Mouse (Mus musculus): Measurements from ENCODE around the gene Sulf2. TPM values are rescaled to one million over a fixed set of nuclear protein-coding genes. Genes with fewer than 3 reads are reported as not detected.
"Not testable (repeated sequence)": the region's sequence is repeated elsewhere in the genome, so short reads cannot be mapped to it uniquely, and the experiment has no call there.

Sulf2 gene
- 100 to 1,000 TPM in 1 of 2 experiments, 10 to 100 TPM in 1; 98.6 to 111 TPM for total RNA-seq (2021)
- long read RNA-seq, full-length matches to known transcripts = 93 of 133 reads
- long read RNA-seq, partial matches to known transcripts = 23 of 133 reads
- long read RNA-seq, other reads (novel, unspliced or antisense) = 17 of 133 reads

GRCm38 (mm10) chr2:166155454-166155815 lies at the start of gene Sulf2:
TSS of gene Sulf2 (minus strand) at chr2:166155663.
- DNase-seq (ENCODE audit: low spot score in 2 of 2) = peak; percentile 62 to 78

DNA sequence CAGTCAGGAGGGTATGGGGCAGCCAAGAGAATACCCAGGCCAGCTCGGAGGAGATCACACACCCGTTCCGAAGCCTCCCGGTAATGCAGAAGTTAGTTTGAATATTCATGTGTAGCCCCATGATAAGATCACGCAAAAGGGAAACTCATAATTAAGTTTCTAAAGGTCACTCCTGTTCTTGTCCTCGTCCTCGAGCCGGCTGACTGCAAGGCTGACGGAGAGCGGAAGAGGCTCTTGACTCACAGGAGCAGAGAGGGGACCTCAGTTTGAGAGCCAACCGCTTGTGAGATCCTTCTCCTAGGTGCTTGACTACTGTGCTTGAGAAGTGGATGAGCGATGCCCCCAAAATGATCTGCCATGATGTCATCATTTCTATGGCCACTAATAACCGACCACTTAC lies 48.7 kb upstream of the Sulf2 start:
- DNase-seq (ENCODE audit: low spot score in 2 of 2) = no peak

- DNase-seq (ENCODE audit: low spot score in 2 of 2) = no peak
Observed at GRCm38 (mm10) chr2:166203647-166204046, 48.2 kb upstream of the Sulf2 start.

GRCm38 (mm10) chr2:166197964-166198363 lies 42.5 kb upstream of the Sulf2 start:
- DNase-seq (ENCODE audit: low spot score in 2 of 2) = no peak

- no peak for DNase-seq (ENCODE audit: low spot score in 2 of 2)
Observed at GRCm38 (mm10) chr2:166197064-166197463, 41.6 kb upstream of the Sulf2 start.

DNA sequence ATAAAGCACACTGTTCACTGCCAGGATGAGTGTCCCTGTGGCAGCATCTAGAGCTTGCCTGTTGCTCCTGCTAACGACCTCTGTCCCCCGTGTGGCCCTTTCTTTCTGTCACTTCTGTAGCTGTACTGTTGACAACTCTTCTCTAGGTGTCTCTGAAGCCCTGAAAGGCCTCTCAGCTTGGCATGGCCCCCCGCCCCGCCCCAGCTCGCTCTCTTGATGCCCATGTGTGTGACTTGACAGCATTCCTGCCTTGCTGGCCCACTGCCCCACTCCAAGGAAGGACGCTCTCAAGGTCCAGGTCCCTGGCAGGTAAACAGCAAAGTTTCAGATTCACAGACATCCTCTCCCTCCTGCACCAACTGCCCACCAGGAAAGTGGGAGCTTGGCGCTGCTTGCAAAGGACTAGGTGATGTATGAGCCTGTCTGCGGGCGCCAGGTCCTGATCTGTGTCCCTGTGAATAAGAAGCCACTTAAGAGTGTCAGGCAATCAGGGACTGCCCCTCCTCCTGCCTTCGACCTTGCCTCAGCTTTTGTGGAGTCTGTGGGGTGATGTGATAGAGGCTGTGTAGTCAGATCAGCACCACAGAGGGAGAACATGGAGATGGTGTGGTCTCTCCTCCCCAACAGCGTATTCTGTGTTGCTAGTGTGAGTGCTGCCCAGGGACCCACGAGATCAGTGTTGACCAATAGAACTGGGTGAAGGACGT lies 40.8 kb upstream of the Sulf2 start:
- DNase-seq (ENCODE audit: low spot score in 2 of 2) = no peak

- DNase-seq (ENCODE audit: low spot score in 2 of 2) = no peak
Observed at GRCm38 (mm10) chr2:166195041-166195440, 39.6 kb upstream of the Sulf2 start.

DNA sequence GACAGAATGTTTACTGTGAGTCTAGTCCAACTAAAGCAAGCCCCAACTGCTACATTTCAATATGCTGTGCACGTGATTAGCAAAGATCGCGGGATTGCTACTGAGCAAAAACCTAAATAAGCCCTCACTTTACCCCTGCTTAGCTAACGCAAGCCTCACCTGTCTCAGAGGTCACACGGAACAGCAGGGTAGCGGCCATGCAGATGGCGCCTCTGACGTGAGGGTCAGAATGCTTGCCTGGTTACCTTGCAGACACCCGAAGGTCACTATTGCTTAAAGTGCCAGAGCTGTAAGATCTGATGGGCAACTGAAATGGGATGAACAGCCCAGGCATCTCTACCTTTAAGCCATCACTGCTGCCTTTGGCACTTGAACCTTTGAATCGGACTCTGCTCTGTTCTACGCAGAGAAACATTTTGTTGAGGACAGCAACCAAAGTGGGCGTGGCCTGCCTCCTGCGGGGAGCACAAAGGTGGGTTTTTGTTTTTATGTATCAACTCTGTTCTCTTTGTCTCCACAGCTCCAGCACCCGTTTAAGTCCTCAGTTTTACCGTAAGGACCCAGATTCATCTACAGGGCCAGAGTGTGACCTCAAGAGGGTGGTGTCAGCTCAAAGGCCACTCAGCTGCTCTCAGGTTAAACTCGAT lies 38.8 kb upstream of the Sulf2 start:
- DNase-seq (ENCODE audit: low spot score in 2 of 2) = no peak

DNA sequence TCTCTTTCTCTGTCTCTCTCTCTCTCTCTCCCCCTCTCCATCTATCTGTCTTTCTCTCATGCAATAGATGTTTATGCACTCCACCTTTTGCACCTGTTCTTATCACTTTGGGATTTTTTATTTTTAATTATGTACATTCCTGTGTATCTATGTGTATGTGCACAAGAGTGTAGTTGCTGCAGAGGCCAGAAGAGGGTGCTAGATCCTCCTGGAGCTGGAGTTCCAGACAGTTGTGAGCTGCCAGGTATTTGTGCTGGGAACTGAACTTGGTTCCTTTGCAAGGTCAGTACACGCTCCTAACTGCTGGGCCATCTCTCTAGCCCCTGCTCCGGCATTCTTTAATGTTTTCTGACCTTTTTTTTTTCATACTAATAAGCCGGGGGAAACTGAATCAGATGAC lies 38.0 kb upstream of the Sulf2 start:
- DNase-seq (ENCODE audit: low spot score in 2 of 2) = no peak

GRCm38 (mm10) chr2:166190816-166191215 lies 35.4 kb upstream of the Sulf2 start:
- DNase-seq (ENCODE audit: low spot score in 2 of 2) = no peak

GRCm38 (mm10) chr2:166189191-166189590 lies 33.7 kb upstream of the Sulf2 start:
- DNase-seq (ENCODE audit: low spot score in 2 of 2) = no peak

- peak in 1 of 2 experiments; percentile 42 for DNase-seq (ENCODE audit: low spot score in 2 of 2)
Observed at GRCm38 (mm10) chr2:166187874-166188453, 32.5 kb upstream of the Sulf2 start.

- not testable (repeated sequence) for DNase-seq (ENCODE audit: low spot score in 2 of 2)
Observed at GRCm38 (mm10) chr2:166187319-166187718, 31.9 kb upstream of the Sulf2 start.

DNA sequence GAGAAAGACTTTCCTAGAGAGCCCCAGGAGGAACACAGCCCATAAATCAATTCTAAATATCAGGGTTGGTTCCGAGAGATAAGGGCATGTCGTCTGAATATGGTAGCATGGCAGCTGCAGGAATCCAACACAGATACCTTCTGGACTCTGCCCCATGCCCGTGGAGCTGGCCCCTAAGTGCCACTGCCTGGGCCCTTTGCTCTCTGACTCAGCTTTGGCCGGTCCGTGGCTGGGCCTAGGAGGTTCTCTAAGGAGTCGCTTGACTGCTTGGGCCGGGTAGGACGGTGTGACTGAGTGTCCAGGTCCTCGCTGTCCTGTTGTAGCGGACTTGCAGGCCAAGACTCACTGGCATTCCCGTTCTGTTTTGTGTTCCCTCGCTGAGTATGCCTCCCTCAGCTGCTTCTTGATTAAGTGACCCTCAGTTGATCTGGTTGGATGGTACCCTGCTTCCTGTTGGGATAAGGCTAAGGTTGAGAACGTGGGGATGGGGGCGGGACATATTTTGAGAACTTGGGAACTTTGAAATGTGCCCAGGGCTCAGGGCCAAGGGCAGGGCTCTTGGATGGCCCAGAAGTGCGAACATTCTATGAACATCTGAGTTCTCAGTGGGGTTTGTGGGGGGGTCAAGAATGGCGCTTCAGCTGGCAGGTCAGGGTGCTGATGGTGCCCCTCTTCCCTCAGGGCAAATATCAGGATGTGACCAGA lies 30.9 kb upstream of the Sulf2 start:
- no peak for DNase-seq (ENCODE audit: low spot score in 2 of 2)

- no peak for DNase-seq (ENCODE audit: low spot score in 2 of 2)
Observed at GRCm38 (mm10) chr2:166185768-166186167, 30.3 kb upstream of the Sulf2 start.

DNA sequence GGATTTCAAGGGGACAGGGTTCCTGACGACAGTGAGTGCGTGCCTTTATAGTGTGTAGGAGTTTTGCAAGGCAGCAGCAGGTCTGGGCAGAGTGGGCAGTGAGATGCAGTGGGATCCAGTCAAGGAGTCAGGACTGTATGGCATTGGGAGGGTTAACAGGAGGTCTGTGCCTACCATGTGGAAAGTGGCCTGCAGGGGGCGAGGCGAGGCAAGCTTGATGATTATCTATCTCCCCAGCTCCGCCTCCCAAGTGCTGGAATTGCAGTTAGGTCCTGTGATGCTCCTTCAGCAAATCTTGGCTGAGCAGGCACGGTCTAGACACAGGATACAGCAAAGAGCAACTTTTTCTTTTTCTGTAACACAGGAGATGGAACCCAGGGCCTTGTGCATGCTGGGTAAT lies 29.0 kb upstream of the Sulf2 start:
- no peak for DNase-seq (ENCODE audit: low spot score in 2 of 2)

DNA sequence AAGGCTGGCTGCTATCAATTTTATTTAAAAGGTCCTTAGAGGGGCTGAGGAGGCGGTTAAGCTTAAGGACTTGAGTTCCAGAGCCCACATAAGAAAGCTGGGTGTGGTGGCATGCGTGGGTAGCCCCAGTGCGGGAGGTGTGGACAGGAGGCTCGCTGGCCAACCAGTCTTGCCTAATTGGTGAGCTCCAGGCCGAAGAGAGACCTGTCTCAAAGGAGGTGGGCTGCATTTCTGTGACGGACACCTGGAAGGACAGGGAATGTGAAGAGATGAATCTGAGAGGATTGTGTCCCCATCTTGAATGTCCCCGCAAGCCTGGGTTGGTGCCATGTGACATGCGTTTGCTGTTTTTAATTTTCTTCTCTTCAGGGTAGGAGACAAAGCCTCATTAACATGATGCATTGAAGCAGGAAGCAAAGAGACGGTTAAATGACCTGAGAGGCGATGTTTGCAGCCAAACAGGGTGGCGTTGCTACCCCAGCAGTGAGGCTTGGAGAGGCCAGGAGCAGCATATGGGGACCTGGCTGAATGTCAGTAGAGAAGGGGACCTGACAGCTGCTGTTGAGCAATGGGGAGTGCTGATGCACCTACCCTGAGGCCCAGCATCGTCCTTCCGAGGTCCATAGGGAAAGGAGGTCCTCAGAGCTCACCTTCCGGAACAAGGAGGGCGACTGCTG lies 26.7 kb upstream of the Sulf2 start:
- DNase-seq (ENCODE audit: low spot score in 2 of 2) = no peak

GRCm38 (mm10) chr2:166180744-166181508 lies 25.5 kb upstream of the Sulf2 start:
- peak; percentile 8 to 67 for DNase-seq (ENCODE audit: low spot score in 2 of 2)

GRCm38 (mm10) chr2:166180136-166180649 lies 24.7 kb upstream of the Sulf2 start:
- DNase-seq (ENCODE audit: low spot score in 2 of 2) = no peak

DNA sequence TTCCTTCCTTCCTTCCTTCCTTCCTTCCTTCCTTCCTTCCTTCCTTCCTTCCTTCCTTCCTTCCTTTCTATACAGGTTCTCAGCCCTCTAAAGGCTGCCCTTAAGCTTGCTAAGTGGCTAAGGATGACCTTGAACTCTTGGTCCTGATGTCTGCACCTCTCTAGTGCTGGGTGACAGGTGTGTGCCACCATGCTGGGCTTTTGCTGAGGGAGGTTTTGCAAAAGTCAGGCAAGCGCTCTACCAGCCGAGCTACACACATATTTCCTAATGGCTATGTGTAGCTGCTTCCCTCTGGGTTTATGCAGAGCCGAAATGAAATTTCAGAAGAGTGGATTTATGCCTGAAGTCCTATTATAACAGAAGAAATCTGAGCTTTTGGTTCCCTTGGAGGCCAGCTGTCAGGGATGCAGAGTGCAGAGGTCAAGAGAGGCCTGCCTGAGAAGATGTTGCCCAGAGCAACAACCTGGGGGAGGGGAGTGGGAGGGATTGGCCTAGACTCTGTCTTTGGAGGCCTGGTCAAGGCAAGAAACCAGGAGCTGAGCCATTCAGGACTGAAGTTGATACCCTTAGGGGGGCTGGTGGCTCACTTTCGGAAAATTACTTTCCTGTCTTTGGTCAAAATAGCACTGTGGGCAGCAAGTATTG lies 24.1 kb upstream of the Sulf2 start:
- no peak for DNase-seq (ENCODE audit: low spot score in 2 of 2)
